Mouse (Mus musculus): Measurements from ENCODE around the gene Acot12.
A peak's percentile ranks its signal among the peaks of the same experiment; 100 is the strongest.
"Not testable (repeated sequence)": the region's sequence is repeated elsewhere in the genome, so short reads cannot be mapped to it uniquely, and the experiment has no call there.

Gene Acot12

DNA sequence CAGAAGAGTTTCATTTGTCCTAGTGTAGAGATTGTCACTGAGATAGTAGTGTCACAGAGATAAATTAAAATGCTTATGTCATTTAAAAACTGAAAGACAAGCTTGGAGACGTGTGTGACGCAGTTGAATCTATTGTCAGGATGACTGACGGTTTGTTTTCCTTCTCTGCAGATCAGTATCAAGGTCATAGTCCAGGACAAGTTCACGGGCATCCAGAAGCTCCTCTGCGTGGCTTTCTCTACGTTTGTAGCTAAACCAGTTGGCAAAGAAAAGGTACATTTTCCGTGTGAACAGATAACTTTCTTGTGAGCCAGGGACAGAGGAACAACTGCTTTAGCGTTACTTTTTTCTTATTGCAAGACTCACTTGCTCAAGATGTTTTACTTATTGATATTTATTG lies 18.5 kb downstream of the Acot12 start:
- DNase-seq (ENCODE audit: low read depth, low spot score) = no peak

DNA sequence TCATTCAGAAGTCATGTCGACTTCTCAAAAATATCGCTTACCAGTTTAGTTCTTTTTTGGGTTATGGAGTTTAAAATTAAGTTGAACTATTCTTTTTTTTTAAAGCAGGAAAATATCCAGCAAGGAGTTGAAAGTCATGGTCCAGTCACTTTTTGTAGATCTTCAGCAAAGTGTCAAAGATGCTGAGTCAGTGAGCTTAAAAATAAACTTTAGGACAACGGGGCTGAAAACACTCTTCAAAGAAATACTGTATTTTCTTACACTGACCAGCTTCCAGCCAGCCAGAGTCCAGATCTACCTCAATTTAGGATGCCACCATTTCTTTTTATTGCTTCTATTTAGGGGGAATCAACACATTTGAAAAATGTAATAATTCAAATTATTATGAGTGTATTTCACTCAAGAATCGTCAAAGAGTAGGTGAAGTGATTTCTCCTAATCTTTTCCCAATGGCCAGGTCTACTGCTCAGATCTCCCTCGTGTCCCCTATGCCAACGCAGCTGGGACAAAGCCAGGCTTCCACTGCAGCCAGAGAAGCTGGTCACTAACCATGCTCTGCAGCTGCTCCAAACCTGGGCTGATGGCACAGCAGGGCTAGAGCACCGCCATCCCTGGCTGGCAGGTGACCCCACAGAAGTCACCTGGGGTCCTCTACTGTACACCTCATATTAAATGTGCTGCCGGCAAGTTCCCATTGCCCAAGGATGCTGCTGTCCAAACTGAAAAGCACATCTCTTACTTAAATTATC lies 19.2 kb downstream of the Acot12 start:
- no peak for DNase-seq (ENCODE audit: low read depth, low spot score)

- DNase-seq (ENCODE audit: low read depth, low spot score) = no peak
Measured at GRCm38 (mm10) chr13:91761654-91762445, 20.5 kb downstream of the Acot12 start.

DNA sequence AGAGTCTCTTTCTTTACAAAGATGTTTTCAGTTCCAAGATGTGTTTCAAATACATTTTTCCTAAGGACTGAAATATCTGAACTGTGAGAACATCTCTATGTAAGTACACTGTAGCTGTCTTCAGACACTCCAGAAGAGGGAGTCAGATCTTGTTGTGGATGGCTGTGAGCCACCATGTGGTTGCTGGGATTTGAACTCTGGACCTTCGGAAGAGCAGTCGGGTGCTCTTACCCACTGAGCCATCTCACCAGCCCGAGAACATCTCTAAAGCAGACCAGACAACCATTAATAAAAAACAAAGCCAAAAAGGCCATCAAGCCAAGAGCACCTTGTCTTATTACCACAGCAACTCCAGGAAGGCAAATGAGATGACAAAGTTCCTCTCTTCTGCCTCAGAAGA lies 22.3 kb downstream of the Acot12 start:
- DNase-seq (ENCODE audit: low read depth, low spot score) = not testable (repeated sequence)

- DNase-seq (ENCODE audit: low read depth, low spot score) = no peak
Measured at GRCm38 (mm10) chr13:91765627-91766026, 24.3 kb downstream of the Acot12 start.

DNA sequence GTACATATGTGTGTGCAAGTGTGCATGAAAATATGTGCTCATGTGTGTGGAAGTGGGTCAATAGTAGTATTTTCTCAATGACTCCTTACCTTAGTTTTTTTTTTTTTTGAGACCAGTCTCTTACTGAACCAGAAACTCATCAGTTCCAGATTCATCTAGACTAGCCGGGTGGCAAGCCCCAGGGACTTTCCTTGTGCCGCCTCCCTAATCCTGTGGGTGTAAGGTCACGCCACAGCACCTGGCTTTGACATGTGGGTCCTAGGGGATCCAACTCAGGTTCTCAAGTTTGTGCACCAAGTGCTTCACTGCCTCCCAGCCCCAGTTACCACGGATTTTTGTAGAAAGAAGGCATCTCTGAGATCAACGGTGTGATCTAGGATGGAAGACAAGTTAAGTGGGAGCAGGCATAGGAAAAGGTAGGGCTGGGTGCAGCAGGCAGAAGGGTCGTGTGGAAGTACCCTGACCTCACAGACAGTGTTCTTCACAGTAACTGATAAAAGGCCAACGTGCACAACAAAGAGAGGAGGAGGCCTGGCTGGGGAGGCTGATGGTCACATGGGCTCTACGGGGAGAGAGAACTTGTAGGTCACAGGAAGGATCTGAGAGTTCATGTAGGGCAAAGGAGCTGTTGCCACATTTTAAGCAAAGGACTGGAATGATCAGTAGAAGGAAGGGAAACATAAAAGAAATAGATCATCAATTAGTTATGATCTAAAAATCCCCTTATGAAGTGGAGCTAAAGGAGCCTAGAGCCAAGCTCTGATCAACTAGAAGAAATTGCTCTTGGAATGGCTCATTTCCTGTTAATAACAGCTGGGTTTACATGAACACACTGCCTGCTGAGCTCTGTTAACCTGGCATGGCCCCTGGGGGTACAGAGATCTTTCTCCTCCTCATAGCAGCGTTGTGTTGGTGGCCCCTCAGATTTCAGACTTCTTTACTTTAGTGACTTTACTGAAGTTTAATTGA lies 27.7 kb downstream of the Acot12 start:
- no peak for DNase-seq (ENCODE audit: low read depth, low spot score)

DNA sequence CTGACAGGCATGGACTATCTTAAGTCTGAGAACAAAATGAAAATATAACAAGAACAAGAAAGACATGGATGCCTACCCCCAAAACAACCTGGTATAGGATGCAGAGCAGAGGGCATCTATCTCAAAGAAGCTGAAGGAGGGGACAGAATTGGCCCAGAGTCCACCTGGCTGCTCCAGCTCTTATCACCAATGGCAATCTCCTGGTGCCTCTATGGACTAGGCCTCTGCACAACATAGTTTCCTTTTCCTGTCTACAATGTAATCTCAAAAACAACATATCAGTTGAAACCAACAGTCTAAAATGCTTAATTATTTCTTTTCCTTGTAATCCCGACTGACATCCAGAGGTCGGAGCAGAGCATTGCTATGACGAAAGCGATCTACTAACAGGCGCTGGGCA lies 36.8 kb downstream of the Acot12 start:
- no peak for DNase-seq (ENCODE audit: low read depth, low spot score)

DNA sequence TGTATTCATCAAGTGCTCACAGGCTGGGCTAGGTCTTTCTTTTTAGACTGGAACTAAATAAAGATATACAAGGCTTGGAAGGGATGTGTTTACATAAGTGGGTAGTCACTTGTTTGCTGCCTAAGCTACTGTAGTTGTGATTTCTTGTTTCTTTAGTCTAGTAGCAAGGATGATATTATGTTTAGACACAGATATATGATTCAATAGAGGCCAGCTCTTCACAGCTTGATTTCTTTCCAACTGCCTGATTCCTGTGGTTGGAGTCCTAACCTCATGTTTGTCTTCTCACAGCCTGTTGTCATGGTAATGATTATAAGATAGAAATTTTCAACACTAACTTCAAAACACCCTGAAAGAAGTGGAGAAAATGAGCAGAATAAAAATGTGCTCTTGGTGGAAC lies 38.6 kb downstream of the Acot12 start:
- DNase-seq (ENCODE audit: low read depth, low spot score) = no peak

GRCm38 (mm10) chr13:91792035-91792434 lies 50.7 kb downstream of the Acot12 start:
- DNase-seq (ENCODE audit: low read depth, low spot score) = no peak

DNA sequence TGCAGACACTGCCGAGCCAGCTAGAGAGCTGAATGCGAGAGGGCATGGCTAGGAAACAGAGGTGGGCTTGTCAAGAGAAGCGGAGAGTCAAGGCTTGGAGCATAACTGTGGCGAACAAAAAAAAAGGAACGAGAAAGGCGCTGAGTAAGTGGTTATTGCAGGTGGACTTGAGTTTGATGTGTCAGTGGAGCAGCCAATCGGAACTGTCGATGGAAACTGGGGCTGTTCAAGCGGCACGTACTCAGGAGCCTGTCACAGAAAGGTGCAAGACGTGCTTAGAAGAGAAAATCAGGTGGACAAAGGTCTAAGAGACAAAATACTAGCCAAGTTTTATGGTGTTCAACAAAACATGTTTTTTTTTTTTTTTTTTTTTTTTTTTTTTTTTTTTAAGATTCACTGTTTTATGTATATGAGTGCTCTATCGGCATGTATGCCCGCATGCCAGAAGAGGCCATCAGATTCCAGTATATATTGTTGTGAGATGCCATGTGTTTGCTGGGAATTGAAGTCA lies 53.7 kb downstream of the Acot12 start:
- DNase-seq (ENCODE audit: low read depth, low spot score) = no peak

DNA sequence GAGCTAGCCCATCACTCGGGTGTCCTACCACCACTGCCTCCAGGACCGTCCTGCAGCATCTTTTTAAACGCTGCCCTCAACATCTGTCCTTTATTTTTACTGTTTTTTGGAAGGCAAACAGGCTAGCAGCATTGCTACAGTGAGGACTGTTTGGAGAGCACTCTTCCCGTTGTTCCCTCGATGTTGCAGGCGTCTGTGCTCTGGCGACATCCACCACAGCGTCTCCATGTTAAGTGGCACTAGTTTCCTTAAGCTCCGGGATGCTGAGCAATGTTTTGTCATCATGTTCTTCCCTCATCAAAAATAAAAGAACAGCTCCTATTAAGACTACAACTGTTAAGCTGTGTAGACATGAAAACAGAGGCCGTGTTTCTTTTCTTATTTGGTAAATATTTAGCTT lies 54.3 kb downstream of the Acot12 start:
- DNase-seq (ENCODE audit: low read depth, low spot score) = no peak

- DNase-seq (ENCODE audit: low read depth, low spot score) = no peak
Measured at GRCm38 (mm10) chr13:91796003-91796402, 54.7 kb downstream of the Acot12 start.

GRCm38 (mm10) chr13:91796916-91797315 lies 55.6 kb downstream of the Acot12 start:
- no peak for DNase-seq (ENCODE audit: low read depth, low spot score)

DNA sequence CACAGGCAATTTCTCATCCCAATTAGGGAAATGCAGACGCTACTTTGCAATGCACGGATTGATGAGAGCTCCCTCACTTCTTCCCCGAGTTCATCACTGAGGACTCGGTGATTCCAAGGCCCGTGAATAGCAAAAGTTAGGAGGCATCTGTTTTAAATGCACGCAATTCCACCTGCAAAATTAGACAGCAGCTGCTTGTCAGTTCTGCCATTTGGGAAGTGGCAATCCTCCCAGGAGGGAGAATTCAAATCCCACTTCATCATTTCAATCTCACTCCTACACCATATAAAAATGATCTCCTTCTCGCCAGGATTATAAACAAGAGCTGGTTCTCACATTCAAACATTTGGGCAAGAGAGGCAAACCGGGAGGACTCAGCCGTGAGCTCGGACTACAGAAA lies 56.1 kb downstream of the Acot12 start:
- no peak for DNase-seq (ENCODE audit: low read depth, low spot score)

GRCm38 (mm10) chr13:91801726-91802125 lies 60.4 kb downstream of the Acot12 start:
- no peak for DNase-seq (ENCODE audit: low read depth, low spot score)

GRCm38 (mm10) chr13:91807155-91807839 lies 66.0 kb downstream of the Acot12 start, which contains the start of gene Zcchc9:
TSS of gene Zcchc9 (minus strand) at chr13:91807705.
- DNase-seq (ENCODE audit: low read depth, low spot score) = peak; percentile 61

- no peak for DNase-seq (ENCODE audit: low read depth, low spot score)
Measured at GRCm38 (mm10) chr13:91807874-91808575, 66.7 kb downstream of the Acot12 start.

- no peak for DNase-seq (ENCODE audit: low read depth, low spot score)
Measured at GRCm38 (mm10) chr13:91809476-91809875, 68.2 kb downstream of the Acot12 start.

- DNase-seq (ENCODE audit: low read depth, low spot score) = no peak
Measured at GRCm38 (mm10) chr13:91814670-91815069, 73.4 kb downstream of the Acot12 start.

GRCm38 (mm10) chr13:91823735-91824134 lies 82.4 kb downstream of the Acot12 start:
- no peak for DNase-seq (ENCODE audit: low read depth, low spot score)
